Mouse (Mus musculus) frontal cortex, postnatal 25 days (tissue): ENCODE data around the gene Ppp3ca.

ENCODE experiments used
- DNase-seq, 2 experiments: peaks; one replicate each; pipeline ENCODE4 v3.0.0; 2022; ENCODE audit warnings: low spot score in 2 of 2

Gene Ppp3ca

GRCm38 (mm10) chr3:136670110-136670359 is at the start of gene Ppp3ca:
TSS of gene Ppp3ca (plus strand) at chr3:136670124.
- DNase-seq: no peak

DNA sequence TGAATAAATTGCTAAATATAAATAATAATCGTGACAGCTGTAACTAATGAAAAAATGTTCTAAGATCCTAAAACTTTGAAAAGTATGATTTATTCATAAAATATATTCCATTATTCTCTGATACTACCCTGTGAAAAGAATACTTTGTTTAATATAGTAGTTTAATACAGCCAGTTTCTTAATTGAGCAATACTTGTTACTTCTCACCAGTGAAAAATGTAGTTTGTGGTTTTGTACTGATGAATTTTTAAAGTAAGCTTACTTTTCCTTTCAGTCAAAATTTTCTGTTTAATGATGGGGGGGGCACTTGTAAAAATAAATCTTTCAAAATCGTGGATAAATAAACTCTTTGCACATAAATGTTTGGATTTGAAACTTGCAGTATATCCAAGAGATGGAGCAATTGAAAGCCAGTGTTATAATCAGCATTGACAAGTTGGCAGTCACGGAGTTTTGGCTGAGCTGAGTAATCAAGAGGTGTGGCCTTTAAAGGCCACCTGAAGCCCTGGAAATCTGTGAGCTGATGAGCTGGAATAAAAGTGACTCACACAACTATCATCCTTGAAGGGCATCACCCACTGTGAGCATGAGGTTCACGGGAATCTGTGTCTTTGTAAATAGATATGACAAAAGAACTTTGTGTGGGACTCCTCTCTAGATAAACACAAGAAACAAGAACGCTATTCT is 29.2 kb upstream of the Ppp3ca start:
- no peak for DNase-seq

GRCm38 (mm10) chr3:136650966-136651365 is 19.0 kb upstream of the Ppp3ca start:
- no peak for DNase-seq

DNA sequence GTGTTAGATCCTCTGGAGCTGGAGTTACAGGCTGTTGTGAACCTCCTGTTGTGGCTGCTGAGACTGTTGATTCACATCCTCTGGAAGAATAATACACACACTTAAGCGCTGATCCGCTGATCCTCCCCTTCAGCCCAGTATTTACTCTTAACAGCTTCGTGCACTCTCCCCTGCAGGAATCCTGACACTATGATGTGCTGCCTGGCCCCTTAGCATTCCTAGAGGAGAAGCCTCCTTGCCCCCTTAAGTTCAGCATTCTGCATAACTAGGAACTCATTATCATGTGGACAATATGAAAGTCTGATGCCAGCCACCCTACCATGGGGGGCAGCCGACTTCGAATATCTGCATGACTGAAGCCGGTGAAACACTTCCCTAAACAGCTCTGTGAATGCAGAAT is 18.4 kb upstream of the Ppp3ca start:
- DNase-seq: no peak

GRCm38 (mm10) chr3:136656460-136657035 is 13.4 kb upstream of the Ppp3ca start:
- DNase-seq: no peak

GRCm38 (mm10) chr3:136658681-136659080 is 11.2 kb upstream of the Ppp3ca start:
- DNase-seq: no peak

GRCm38 (mm10) chr3:136665119-136665518 is 4.8 kb upstream of the Ppp3ca start:
- DNase-seq: no peak

DNA sequence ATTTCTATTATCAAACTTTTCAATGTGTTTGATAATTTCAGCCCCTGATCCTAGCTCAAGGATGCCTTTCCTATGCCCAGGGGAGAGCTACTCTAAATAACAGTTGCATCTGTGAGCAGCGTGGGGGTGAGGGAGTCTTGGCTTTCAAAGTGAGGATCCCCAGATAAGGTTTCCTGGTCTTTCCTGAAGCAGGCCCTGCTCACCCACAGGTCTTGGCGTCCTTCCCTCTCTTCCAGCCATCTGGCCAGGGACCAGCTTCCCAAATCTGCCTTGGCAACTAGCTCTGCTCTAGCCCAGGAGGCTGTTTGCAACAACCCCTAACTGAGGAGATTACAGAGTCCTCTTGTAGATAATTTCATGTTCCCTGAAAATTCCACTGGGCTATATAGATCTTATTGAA is 1.9 kb upstream of the Ppp3ca start:
- peak in 1 of 2 experiments; percentile 48 for DNase-seq

- DNase-seq: peak; percentile 99 to 100
These were observed 454 bp upstream of the Ppp3ca start for GRCm38 (mm10) chr3:136669231-136670109.

DNA sequence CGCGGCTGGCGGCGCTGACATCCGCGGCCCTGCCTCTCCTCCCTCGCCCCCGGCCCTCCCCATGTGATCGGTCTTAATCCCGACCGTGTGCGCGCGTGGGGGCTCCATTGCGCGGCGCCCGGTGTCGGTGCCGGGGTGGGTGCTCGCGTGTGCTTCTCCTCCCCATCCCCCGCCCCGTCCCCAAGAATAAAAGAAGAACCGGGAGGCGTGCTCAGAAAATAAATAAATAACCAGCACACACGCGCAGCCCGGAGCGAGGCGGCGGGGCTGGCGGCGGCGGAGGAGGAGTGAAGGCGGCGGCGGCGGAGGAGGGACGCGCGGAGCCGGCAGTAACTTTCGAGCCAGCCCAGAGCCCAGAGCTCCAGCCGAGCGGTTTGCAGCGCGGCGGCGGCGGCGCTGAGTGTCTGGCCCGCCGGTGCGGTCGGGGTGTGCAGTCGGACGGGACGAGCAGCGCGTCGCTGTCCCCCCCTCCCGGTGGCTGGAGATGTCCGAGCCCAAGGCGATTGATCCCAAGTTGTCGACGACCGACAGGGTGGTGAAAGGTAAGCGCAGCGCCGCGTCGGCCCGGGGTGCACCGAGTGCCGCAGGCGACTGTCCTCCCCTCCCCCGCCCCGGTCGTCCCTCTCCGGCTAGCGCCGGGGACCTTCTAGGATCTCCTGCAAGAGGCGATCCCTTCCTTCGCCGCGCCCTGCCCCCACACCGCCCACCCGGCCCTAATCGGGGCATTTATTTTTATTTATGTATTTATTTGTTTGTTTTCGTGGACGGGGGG is 622 bp downstream of the Ppp3ca start:
- peak; percentile 26 to 41 for DNase-seq

GRCm38 (mm10) chr3:136671161-136671939 is 1.4 kb downstream of the Ppp3ca start:
- peak; percentile 61 to 62 for DNase-seq

- DNase-seq: no peak
These were observed 2.0 kb downstream of the Ppp3ca start for GRCm38 (mm10) chr3:136671940-136672278.

DNA sequence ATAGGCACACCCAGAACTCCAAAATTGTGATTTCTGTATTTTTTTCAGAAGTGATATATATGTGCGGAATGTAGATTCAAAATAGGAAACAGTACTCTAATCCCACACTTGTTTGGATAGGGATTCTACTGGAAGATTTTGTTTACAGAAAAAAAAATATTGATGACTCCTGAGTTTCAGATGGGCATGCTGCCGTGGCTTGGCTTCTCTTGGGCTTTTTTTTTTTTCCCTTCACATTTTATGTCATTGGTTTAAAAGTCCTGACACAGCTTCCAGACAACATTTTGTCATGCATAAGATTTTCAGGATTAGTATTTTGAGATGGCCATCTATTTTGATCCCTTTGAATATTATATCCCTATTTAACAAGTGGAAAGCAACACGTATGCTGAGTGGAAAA is 2.9 kb downstream of the Ppp3ca start:
- DNase-seq: no peak

DNA sequence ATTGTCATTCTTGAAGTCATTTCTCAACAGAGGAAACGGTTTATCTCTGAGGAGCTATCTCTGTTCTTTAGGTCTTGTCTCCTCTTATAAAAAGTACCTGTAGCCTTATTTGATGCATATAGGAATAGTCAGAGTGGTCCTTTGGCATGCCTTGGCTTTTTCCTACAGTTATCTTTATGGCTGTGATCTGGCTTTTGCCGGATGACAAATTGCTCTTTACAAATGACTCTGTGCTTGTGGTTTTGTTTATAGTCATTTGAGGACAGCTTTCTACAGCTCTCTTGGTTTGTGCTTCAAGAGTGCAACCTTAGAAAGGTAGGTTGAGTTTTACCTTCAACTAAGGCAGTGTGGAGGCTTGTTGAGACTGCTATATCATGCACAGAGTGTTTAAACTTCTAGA is 3.4 kb downstream of the Ppp3ca start:
- DNase-seq: no peak

- DNase-seq: no peak
These were observed 4.6 kb downstream of the Ppp3ca start for GRCm38 (mm10) chr3:136674486-136674885.

GRCm38 (mm10) chr3:136676991-136677390 is 7.1 kb downstream of the Ppp3ca start:
- no peak for DNase-seq

- no peak for DNase-seq
These were observed 8.5 kb downstream of the Ppp3ca start for GRCm38 (mm10) chr3:136678386-136678785.

- DNase-seq: no peak
These were observed 10.1 kb downstream of the Ppp3ca start for GRCm38 (mm10) chr3:136679903-136680491.

DNA sequence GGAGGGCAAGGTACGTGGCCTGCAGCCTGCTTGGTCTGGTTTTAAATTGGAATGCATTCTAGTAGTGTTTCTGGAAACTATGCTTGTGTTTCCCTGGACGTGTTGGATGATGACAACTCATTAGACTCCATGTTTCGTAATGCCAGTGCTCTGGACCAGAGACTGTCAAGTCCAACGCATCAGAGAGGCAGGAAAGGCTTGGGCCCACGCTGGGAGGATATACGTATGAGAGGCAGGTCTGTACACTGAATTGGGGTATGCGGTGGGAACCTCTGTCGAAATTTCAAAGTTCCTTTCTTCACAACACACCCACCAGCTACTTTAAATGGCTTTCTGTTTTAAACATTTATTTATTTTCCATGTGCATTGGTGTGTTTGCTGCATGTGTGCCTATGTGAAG is 12.3 kb downstream of the Ppp3ca start:
- DNase-seq: no peak

DNA sequence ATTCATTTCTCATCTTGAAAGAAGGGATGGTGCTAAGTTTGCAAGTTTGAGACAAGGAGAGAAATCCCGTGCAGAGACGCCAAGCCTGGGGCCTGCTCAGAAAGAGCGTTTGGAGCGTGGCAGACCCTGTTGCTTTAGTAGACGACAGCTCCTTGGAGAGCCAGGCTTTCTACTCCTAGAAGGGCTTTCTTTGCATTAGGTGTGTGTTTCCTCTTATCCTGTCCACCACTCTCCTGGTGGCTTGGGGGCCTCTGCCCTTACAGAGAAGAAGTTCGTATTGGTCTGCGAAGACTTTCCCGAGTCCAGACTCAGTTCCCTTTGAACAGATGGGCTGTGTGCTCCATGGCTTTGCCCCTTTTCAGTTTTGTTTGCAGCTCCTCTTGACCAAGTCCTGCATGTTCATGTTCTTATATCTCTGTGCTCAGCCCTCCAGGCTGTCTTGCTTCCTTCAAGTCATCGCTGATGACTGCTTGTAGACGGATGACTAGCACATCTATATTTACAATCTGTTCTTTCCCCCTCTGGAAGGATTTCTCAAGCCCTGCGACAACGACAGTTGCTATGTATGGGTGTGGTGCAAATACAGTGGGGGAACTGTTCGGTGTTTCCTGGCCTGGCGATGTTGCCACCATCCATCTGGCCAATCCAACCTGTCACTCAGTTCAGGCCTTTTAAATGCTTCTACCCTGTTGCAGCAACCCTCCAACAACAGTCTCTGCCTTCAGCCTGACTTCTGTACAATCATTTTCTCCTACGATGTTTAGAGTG is 14.5 kb downstream of the Ppp3ca start:
- no peak for DNase-seq
